Mouse (Mus musculus) monocyte, adult 2 months (primary cell): ENCODE measurements around the gene Zscan26.
A peak's percentile ranks its signal among the peaks of the same experiment; 100 is the strongest.
"Not testable (repeated sequence)": the region's sequence is repeated elsewhere in the genome, so short reads cannot be mapped to it uniquely, and the experiment has no call there.

Experiments
- DNase-seq, 2 experiments: peaks; one replicate each; pipeline ENCODE4 v3.0.0; 2022; ENCODE audit warnings: low spot score in 2 of 2, low read depth in 1 of 2

The Zscan26 gene

GRCm38 (mm10) chr13:21427631-21428030, 25.9 kb downstream of the Zscan26 start:
- DNase-seq: no peak

GRCm38 (mm10) chr13:21423301-21423700, 30.2 kb downstream of the Zscan26 start:
- no peak for DNase-seq

GRCm38 (mm10) chr13:21418865-21419264, 34.7 kb downstream of the Zscan26 start:
- DNase-seq: no peak

GRCm38 (mm10) chr13:21417298-21418010, 36.1 kb downstream of the Zscan26 start:
- no peak for DNase-seq

GRCm38 (mm10) chr13:21415750-21416149, 37.8 kb downstream of the Zscan26 start:
- no peak for DNase-seq

- DNase-seq: no peak
Measured at GRCm38 (mm10) chr13:21415266-21415665, 38.3 kb downstream of the Zscan26 start.

GRCm38 (mm10) chr13:21414231-21415212, 39.0 kb downstream of the Zscan26 start:
- DNase-seq: no peak

- DNase-seq: no peak
Measured at GRCm38 (mm10) chr13:21408805-21409459, 44.6 kb downstream of the Zscan26 start.

GRCm38 (mm10) chr13:21407969-21408804, 45.3 kb downstream of the Zscan26 start:
- peak; percentile 4 to 12 for DNase-seq

- DNase-seq: no peak
Measured at GRCm38 (mm10) chr13:21407341-21407740, 46.2 kb downstream of the Zscan26 start.

GRCm38 (mm10) chr13:21402848-21403247, 50.7 kb downstream of the Zscan26 start:
- no peak for DNase-seq

- peak; percentile 32 to 63 for DNase-seq
Measured at GRCm38 (mm10) chr13:21402287-21402846, 51.2 kb downstream of the Zscan26 start, which contains the start of gene Zkscan3. Gene Zkscan3 (minus strand): TSS chr13:21402755.

- no peak for DNase-seq
Measured at GRCm38 (mm10) chr13:21401636-21402286, 51.8 kb downstream of the Zscan26 start.

GRCm38 (mm10) chr13:21401166-21401565, 52.4 kb downstream of the Zscan26 start:
- no peak for DNase-seq

GRCm38 (mm10) chr13:21397486-21397885, 56.0 kb downstream of the Zscan26 start:
- no peak for DNase-seq

GRCm38 (mm10) chr13:21396048-21396447, 57.5 kb downstream of the Zscan26 start:
- not testable (repeated sequence) for DNase-seq

GRCm38 (mm10) chr13:21395623-21396022, 57.9 kb downstream of the Zscan26 start:
- DNase-seq: no peak

GRCm38 (mm10) chr13:21395211-21395610, 58.3 kb downstream of the Zscan26 start:
- no peak for DNase-seq
